Mouse (Mus musculus): ENCODE results near the gene Olfr1298.

Olfr1298 gene

GRCm38 (mm10) chr2:111649101-111649500 is at the start of gene Olfr1298:
Gene Olfr1298, minus strand, starts transcription at chr2:111649201.
- DNase-seq (ENCODE audit: low read depth), result no peak

- no peak for DNase-seq (ENCODE audit: low read depth)
Observed at GRCm38 (mm10) chr2:111661119-111661518, 12.1 kb upstream of the Olfr1298 start, which contains the start of gene Olfr1299. Gene Olfr1299, plus strand, starts transcription at chr2:111661419.

- DNase-seq (ENCODE audit: low read depth), result no peak
Observed at GRCm38 (mm10) chr2:111626397-111626796, 22.6 kb downstream of the Olfr1298 start, which contains the start of gene Olfr1297. Gene Olfr1297, minus strand, starts transcription at chr2:111626497.

Data from induced T-regulatory cell, adult 2 months (primary cell).